Mouse (Mus musculus): ENCODE measurements around the gene Rpf1. TPM values are rescaled to one million over a fixed set of nuclear protein-coding genes. Genes with fewer than 3 reads are reported as not detected.

Gene Rpf1
- total and polyA plus RNA-seq, 2 experiments from 2014 or later, result 17.8 to 27.3 TPM

DNA sequence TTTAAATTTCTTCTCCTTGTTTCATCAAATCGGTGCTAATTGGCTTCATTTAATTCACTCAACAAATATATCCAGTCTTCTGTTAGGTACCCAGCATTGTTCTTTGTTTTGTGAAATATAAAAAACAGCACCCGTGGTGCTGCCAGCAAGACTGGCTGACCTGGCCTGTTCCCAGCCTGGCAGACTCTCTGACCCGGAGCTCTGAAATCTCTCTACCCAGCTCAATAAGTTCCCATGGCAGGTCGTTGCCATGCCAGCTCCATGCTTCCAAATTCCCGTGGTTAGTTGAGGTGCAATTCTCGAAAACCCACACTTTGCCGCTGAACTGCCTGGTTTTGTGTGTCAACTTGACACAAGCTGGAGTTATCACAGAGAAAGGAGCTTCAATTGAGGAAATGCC, 33.6 kb upstream of the Rpf1 start:
- H3K27ac ChIP-seq (ENCODE audit: low read depth), result no peak overlapping the region
- H3K9me3 ChIP-seq (replicated peaks; ENCODE audit: control insufficient read depth, low read length), result no peaks in the 10 kb centered on the region
- WGBS, result 79% methylated on average over 7 of the region's 7 CpGs
- no peaks in the 10 kb centered on the region for H3K36me3 ChIP-seq (replicated peaks; ENCODE audit: control insufficient read depth, insufficient read depth, low read length)
- no peaks in the 10 kb centered on the region for H3K4me1 ChIP-seq (ENCODE audit: control insufficient read depth, insufficient read depth)
- no peaks in the 10 kb centered on the region for H3K27me3 ChIP-seq (ENCODE audit: control insufficient read depth, insufficient read depth, low read length)
- DNase-seq (ENCODE audit: low spot score) (no peak), ATAC-seq (ENCODE audit: insufficient read depth, low read depth) (no peak)
- H3K9ac ChIP-seq (replicated peaks; ENCODE audit: low read depth, low read length), result no peak overlapping the region
- H3K4me2 ChIP-seq (ENCODE audit: low read depth, low read length), result no peak overlapping the region
- H3K4me3 ChIP-seq (ENCODE audit: low read depth, low read length), result no peak overlapping the region
- TF ChIP-seq EP300 (IDR thresholded peaks at IDR 0.05; ENCODE audit: low read depth), result no peak
- no peak for TF ChIP-seq CTCF (IDR thresholded peaks at IDR 0.05; ENCODE audit: low read depth)

DNA sequence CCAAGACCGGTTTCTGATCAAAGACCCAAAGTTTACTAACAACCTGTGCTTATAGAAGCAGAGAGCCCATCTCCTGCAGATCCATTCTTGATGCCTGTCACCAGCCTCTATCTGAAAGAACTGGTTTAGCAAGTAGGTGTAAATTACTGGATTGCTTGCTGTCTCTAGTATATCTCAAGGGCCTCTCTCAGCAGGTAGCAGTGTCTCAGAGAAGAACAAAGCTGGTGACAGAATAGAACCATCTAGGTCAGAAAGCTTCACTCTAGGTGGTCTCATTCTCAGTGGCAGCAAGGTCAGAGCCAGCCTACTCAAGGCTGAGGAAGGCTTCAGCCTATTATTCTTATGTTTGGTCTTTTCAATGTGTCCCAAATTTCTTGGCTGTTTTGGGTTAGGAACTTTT, 22.4 kb upstream of the Rpf1 start:
- 14% methylated on average over 1 of the region's 1 CpGs for WGBS
- TF ChIP-seq CTCF (IDR thresholded peaks at IDR 0.05; ENCODE audit: low read depth) (no peak), EP300 (IDR thresholded peaks at IDR 0.05; ENCODE audit: low read depth) (no peak)

DNA sequence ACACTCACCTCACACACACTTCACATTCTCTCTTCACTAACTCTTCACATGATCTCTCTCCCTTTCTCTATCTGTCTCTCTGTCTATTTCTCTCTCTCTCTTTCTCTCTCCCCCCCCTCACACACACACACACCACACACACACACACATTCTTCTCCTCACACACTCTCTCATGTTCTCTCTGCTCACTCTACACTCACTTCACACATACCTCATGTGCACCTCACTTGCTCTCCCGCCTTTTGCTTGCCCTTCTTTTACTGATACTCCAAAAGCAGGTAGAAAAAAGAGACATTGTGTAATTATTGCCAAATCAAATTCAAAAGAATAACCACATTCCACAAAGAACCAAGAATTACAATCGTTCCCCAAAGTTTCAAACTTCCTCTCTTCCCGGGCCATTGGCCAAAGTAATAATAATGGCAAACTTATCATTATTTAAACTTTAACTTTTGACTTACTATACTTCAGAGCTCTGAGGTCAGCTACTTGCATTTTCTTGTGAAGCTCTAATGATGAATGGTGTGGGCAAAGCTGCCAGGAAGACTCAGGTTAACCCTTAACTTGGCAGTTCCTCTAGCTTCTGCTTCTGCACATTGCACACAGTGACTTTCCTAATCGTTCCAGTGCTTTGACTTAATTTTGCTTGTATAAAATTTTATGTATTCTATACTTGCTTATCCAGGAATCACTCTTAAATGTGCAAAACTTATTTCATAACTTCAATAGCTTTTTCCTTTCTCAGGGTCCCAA, 19.5 kb upstream of the Rpf1 start:
- no peaks in the 10 kb centered on the region for H3K9me3 ChIP-seq (replicated peaks; ENCODE audit: control insufficient read depth, low read length)
- H3K9ac ChIP-seq (replicated peaks; ENCODE audit: low read depth, low read length), result no peak overlapping the region
- no peaks in the 10 kb centered on the region for H3K36me3 ChIP-seq (replicated peaks; ENCODE audit: control insufficient read depth, insufficient read depth, low read length)
- no peak overlapping the region for H3K4me3 ChIP-seq (ENCODE audit: low read depth, low read length)
- H3K4me1 ChIP-seq (ENCODE audit: control insufficient read depth, insufficient read depth), result no peaks in the 10 kb centered on the region
- H3K27me3 ChIP-seq (ENCODE audit: control insufficient read depth, insufficient read depth, low read length), result no peaks in the 10 kb centered on the region
- DNase-seq (ENCODE audit: low spot score) (no peak), ATAC-seq (ENCODE audit: insufficient read depth, low read depth) (no peak)
- H3K27ac ChIP-seq (ENCODE audit: low read depth), result no peak overlapping the region
- whole genome bisulfite sequencing, result 57% methylated on average over 4 of the region's 4 CpGs
- TF ChIP-seq CTCF (IDR thresholded peaks at IDR 0.05; ENCODE audit: low read depth) (no peak), EP300 (IDR thresholded peaks at IDR 0.05; ENCODE audit: low read depth) (no peak)
- no peak overlapping the region for H3K4me2 ChIP-seq (ENCODE audit: low read depth, low read length)

More for the DNA sequence above, 22.4 kb upstream of the Rpf1 start:
- Histone ChIP-seq H3K4me1 (ENCODE audit: control insufficient read depth, insufficient read depth) (no peaks in the 10 kb centered on the region), H3K27me3 (ENCODE audit: control insufficient read depth, insufficient read depth, low read length) (no peaks in the 10 kb centered on the region), H3K36me3 (replicated peaks; ENCODE audit: control insufficient read depth, insufficient read depth, low read length) (no peaks in the 10 kb centered on the region), H3K4me2 (ENCODE audit: low read depth, low read length) (no peak overlapping the region), H3K9ac (replicated peaks; ENCODE audit: low read depth, low read length) (no peak overlapping the region), H3K4me3 (ENCODE audit: low read depth, low read length) (no peak overlapping the region), H3K9me3 (replicated peaks; ENCODE audit: control insufficient read depth, low read length) (no peaks in the 10 kb centered on the region), H3K27ac (ENCODE audit: low read depth) (no peak overlapping the region)
- ATAC-seq (ENCODE audit: insufficient read depth, low read depth) (no peak), DNase-seq (ENCODE audit: low spot score) (no peak)

DNA sequence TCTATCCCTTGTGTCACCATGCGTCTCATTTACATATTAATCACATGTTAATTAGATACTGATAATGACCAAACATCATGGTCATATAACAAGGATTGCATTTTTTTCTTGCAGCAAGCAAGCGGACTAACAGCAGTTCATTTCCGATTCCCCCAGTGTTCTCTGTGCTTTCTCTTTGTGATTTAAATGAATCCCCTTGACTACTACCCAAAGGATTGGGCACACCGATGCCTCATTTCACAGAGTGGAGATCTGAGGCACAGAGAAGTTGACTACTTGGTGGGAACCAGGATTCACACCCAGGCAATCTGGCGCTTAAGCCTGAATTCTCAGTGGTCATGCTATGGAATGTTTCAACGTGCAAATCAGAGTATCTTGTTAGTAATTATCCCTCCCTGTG, 13.8 kb upstream of the Rpf1 start:
- no peak for TF ChIP-seq CTCF (IDR thresholded peaks at IDR 0.05; ENCODE audit: low read depth)
- no peak for TF ChIP-seq EP300 (IDR thresholded peaks at IDR 0.05; ENCODE audit: low read depth)
- ATAC-seq (ENCODE audit: insufficient read depth, low read depth) (no peak), DNase-seq (ENCODE audit: low spot score) (no peak)
- Histone ChIP-seq H3K27ac (ENCODE audit: low read depth) (no peak overlapping the region), H3K4me3 (ENCODE audit: low read depth, low read length) (no peak overlapping the region), H3K4me2 (ENCODE audit: low read depth, low read length) (no peak overlapping the region), H3K36me3 (replicated peaks; ENCODE audit: control insufficient read depth, insufficient read depth, low read length) (no peaks in the 10 kb centered on the region), H3K9ac (replicated peaks; ENCODE audit: low read depth, low read length) (no peak overlapping the region), H3K27me3 (ENCODE audit: control insufficient read depth, insufficient read depth, low read length) (no peaks in the 10 kb centered on the region), H3K4me1 (ENCODE audit: control insufficient read depth, insufficient read depth) (no peaks in the 10 kb centered on the region), H3K9me3 (replicated peaks; ENCODE audit: control insufficient read depth, low read length) (no peaks in the 10 kb centered on the region)
- 60% methylated on average over 6 of the region's 6 CpGs for WGBS

DNA sequence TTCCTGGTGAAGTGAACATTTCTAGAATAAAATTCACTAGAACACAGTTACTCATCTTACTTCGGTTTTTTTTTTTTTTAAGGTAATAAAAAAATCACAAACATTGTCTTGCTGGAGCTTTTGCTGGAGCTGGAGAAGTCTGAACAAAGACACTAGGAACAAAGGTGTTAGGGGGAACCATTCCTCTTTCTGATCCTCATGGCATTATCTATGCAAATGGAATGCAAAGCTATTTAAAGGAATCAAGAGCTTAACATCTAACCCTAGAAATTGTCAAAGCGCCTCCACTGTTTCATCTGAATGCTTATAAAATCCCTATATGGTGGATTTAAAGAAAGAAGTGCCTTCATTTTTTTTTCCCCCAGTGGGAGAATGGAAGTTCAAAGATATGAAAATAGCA, 7.1 kb upstream of the Rpf1 start:
- H3K36me3 ChIP-seq (replicated peaks; ENCODE audit: control insufficient read depth, insufficient read depth, low read length), result no peaks in the 10 kb centered on the region
- H3K4me2 ChIP-seq (ENCODE audit: low read depth, low read length), result no peak overlapping the region
- ATAC-seq (ENCODE audit: insufficient read depth, low read depth), result no peak
- H3K4me3 ChIP-seq (ENCODE audit: low read depth, low read length), result no peak overlapping the region
- TF ChIP-seq EP300 (IDR thresholded peaks at IDR 0.05; ENCODE audit: low read depth) (no peak), CTCF (IDR thresholded peaks at IDR 0.05; ENCODE audit: low read depth) (no peak)
- H3K27me3 ChIP-seq (ENCODE audit: control insufficient read depth, insufficient read depth, low read length), result no peaks in the 10 kb centered on the region
- H3K27ac ChIP-seq (ENCODE audit: low read depth), result no peak overlapping the region
- no peak overlapping the region for H3K9ac ChIP-seq (replicated peaks; ENCODE audit: low read depth, low read length)
- 32% methylated on average over 2 of the region's 2 CpGs for WGBS
- no peaks in the 10 kb centered on the region for H3K9me3 ChIP-seq (replicated peaks; ENCODE audit: control insufficient read depth, low read length)
- no peaks in the 10 kb centered on the region for H3K4me1 ChIP-seq (ENCODE audit: control insufficient read depth, insufficient read depth)
- no peak for DNase-seq (ENCODE audit: low spot score)

DNA sequence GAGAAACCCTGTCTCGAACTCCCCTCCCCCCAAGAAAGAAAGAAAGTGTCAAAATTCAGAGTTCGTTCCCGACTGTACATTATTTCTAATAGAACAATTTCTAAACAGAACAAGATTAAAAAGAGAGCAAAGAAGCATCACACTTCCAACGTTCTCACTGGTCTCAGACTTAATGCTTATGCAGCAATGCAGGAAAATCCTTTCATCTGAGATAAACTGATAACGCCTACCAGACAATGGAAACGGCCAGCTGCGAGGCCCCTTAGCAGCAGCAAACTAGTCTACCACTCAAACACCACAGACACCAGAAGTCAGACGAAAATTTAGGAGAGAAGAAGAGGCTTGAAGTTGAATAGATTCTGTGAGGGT, 407 bp upstream of the Rpf1 start:
- peak overlapping the region; percentile 75 for H3K4me3 ChIP-seq (ENCODE audit: low read depth, low read length)
- H3K4me2 ChIP-seq (ENCODE audit: low read depth, low read length), result peak overlapping the region; percentile 72
- no peaks in the 10 kb centered on the region for H3K9me3 ChIP-seq (replicated peaks; ENCODE audit: control insufficient read depth, low read length)
- H3K27ac ChIP-seq (ENCODE audit: low read depth), result peak overlapping the region; percentile 96
- no peaks in the 10 kb centered on the region for H3K27me3 ChIP-seq (ENCODE audit: control insufficient read depth, insufficient read depth, low read length)
- H3K4me1 ChIP-seq (ENCODE audit: control insufficient read depth, insufficient read depth), result peaks cover 3% of the 10 kb centered on the region; the same call in 1 of the 2 replicates
- peak overlapping the region; percentile 71 for H3K9ac ChIP-seq (replicated peaks; ENCODE audit: low read depth, low read length)
- ATAC-seq (ENCODE audit: insufficient read depth, low read depth) (no peak), DNase-seq (ENCODE audit: low spot score) (no peak)
- H3K36me3 ChIP-seq (replicated peaks; ENCODE audit: control insufficient read depth, insufficient read depth, low read length), result peaks cover 22% of the 10 kb centered on the region
- 5% methylated on average over 8 of the region's 8 CpGs for WGBS
- no peak for TF ChIP-seq EP300 (IDR thresholded peaks at IDR 0.05; ENCODE audit: low read depth)
- TF ChIP-seq CTCF (IDR thresholded peaks at IDR 0.05; ENCODE audit: low read depth), result no peak
